Mouse (Mus musculus): ENCODE measurements around the gene Gpsm2.

GRCm38 (mm10) chr3:108764976-108765375 is 42.9 kb upstream of the Gpsm2 start:
- no peak for TF ChIP-seq CTCF (IDR thresholded peaks at IDR 0.05; ENCODE audit: insufficient read depth, low read depth, low read length)
- TF ChIP-seq POLR2A (IDR thresholded peaks at IDR 0.05; ENCODE audit: insufficient read depth, low read depth, low read length): no peak
